Mouse (Mus musculus) brain, embryonic 14.5 days (tissue): Measurements from ENCODE around the gene Smug1. TPM values are rescaled to one million over a fixed set of nuclear protein-coding genes. Genes with fewer than 3 reads are reported as not detected.

ENCODE experiments used
- DNase-seq: peaks from one replicate; pipeline ENCODE4 v3.0.0-alpha.2; 2011; ENCODE audit warnings: low read depth
- CTCF ChIP-seq: fragments of 200-500 bp; IDR thresholded peaks from 2 replicates; pipeline ENCODE4 v1.5.1; 2012; ENCODE audit warnings: inconsistent platforms, mild to moderate bottlenecking, moderate library complexity, borderline replicate concordance; ENCODE audit not compliant: insufficient read depth, insufficient read length; ENCODE audit errors: extremely low read depth
- POLR2A ChIP-seq: fragments of 200-500 bp; IDR thresholded peaks from 2 replicates; pipeline ENCODE4 v1.6.1; 2012; ENCODE audit warnings: mild to moderate bottlenecking, inconsistent platforms, borderline replicate concordance; ENCODE audit not compliant: poor library complexity, insufficient read depth, insufficient read length, severe bottlenecking; ENCODE audit errors: extremely low read depth
- polyA plus RNA-seq: library from polyadenylated mRNA; depleted of rRNA; stranded (reverse); fragments of >200 nt; gene quantifications from 2 replicates; pipeline ENCODE4 v1.2.3, GENCODE M21; 2012

The Smug1 gene
- polyA plus RNA-seq, 1 experiment = 31.6 TPM

DNA sequence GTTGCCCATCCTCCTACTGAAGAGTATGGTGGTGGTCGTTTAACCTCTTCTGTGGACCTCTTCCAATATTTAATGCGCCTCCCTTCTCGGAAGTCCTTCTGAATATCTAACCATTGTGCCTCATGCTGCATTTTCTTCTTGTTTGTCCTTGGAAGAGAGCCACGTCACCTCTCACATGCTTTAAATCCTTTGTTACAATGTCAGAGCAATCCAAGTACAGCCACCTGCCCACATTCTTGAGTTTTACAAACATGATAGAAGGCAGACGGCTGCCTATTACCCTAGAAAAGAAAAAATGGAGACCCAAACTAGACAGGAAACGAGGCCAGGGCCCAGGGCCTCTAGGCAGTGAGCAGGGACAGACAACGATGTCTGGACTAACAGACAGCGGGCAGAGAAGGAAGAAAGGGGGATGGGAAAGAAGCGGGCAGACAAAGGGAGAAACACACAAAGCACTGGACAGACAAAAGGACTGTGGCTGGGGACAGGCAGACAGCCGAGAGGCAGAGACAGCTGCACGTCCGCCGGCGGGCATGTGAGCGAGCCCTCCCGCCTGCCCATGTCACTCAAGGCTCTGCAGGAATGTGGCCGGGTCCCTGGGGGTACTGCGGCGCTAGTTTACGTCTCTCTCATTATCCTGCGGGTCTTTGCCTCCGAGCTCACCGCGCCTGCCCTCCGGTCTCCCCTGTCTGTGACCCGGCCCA is 2.9 kb upstream of the Smug1 start:
- TF ChIP-seq CTCF (no peak), POLR2A (no peak)
- DNase-seq = no peak

DNA sequence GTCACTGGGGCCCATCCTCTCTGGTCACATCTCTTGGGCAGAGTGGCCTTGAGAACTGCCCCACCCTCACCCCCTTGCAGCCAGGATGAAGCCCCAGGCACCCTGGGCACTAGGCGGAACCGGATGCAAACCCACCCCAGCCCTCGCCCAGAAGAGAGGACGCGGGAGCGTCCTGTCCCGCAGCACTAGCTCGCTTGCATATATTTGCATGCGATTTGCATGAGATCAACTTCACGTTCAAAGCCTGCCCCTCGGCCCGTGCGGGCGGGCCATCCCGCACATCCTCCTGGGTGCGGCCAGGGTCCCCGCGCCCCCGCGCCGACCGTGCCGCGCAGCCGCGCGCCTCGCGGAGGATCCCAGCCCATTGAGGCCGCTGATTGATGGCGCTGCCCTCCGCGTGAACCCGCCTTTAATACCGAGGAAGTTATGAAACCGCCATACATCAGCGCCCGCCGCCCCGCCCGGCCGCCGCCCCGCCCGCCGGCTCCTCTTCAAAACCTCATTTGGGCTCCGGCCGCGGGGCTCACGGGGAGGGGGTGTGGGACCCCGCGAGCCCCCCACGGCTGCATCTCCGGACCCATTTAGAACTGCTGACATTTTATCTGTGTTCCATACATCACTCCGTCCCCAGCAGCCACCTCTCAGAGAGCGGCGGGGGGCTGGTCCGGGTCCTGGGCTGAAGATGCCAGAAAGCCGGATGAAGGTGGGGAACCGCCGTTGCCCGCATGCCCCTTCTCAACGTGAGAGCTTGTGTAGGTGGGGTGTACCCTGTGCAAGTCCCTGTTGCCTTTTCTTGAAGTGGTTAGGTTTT is 2.1 kb upstream of the Smug1 start:
- peak; percentile 60 for DNase-seq
- TF ChIP-seq POLR2A = no peak
- no peak for TF ChIP-seq CTCF

DNA sequence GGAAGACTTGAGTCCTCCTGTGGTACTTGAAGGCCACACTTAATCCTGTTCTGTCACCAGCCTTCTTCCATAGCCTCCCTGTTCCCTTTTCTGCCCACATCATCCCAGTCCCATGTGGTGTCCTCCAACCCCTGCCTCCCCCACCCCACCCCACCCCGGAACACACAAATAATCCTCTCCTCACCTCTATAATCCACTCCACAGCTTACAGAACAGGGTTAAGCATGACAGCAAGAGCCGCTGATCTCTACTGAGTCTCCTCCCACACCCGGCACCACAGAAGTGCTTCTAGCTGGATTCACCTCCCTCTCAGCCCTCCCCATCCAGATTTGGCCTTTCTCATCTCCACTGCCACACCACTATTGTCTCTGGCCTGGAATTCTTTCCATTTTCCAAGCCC is 894 bp upstream of the Smug1 start:
- DNase-seq = no peak
- TF ChIP-seq CTCF (no peak), POLR2A (no peak)

GRCm38 (mm10) chr15:103165924-103166323 is 968 bp downstream of the Smug1 start:
- DNase-seq = no peak
- TF ChIP-seq CTCF (no peak), POLR2A (no peak)

DNA sequence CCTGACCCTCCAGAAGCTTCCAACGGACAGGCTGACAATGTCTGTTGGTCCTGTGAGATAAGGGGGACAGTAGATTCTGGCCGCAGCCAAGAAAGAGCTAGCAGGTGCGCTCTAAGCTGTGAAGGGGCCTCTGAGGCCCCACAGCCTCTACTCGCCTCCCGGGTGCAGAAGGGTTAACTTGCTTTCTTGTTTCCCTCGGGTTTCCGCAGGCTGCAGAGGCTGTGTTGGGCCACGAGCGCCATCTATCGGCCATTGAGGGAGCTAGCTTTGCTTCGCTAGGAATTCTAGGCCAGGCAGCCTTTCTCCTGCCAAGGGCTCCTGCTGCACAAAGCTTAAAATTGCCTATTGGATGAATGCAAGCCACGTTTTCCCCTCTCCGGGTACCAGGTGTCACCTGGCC is 1.5 kb downstream of the Smug1 start:
- TF ChIP-seq POLR2A (no peak), CTCF (peak; percentile 98)
- peak; percentile 96 for DNase-seq

GRCm38 (mm10) chr15:103163182-103163919 is 3.5 kb downstream of the Smug1 start:
- TF ChIP-seq POLR2A (peak; percentile 59; the same call in 1 of the 2 replicates), CTCF (no peak)

GRCm38 (mm10) chr15:103157585-103157984 is 9.3 kb downstream of the Smug1 start:
- DNase-seq = no peak
- TF ChIP-seq CTCF = no peak
- TF ChIP-seq POLR2A = no peak

More at GRCm38 (mm10) chr15:103163182-103163919, 3.5 kb downstream of the Smug1 start:
- peak; percentile 99 for DNase-seq

GRCm38 (mm10) chr15:103156890-103157289 is 10.0 kb downstream of the Smug1 start:
- no peak for TF ChIP-seq POLR2A
- no peak for TF ChIP-seq CTCF

DNA sequence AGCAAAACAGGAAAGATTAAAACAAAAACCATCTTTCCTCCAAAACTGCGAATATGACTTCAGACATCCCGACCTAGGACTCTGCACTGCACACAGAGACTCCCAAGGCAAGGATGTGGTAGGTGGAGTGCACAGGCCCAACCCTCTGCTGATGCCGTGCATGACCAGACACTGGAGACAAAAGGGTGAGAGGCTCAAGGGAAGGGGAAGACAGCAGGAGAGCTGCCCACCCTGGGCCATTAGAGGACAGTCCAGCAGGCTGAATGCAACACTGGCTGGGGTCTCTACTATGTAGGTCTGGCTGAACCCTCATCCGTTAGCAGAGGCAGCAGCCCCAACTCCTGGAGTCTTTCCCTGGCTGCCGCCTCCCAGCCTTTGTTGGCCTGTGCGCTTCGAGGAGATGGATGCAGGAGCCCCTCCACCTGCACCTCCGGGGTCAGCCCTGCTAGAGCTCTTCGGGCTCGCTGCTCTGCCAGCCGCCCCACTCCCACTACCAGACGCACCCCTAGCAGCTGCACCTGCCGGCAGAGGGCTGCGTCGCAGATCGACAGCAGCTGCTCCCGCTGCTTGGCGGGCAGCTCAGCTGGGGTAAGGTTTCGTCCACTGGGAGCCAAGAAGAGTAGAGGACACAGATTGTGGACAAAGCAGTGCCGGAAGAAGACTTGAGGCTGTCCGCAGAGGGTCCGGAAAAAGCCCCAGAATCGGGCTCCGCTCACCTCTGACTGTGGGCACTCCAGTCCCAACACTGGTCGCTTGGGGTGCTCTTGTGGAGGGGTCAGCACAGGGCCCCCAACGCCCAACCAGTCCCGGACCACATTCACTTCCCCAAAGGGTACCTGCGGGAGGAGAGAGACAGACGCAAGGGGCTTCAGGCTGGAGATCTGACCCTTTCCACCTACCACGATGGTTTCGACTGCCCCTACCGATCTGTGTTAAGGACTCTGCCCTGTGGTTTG is 11.2 kb downstream of the Smug1 start:
- peak; percentile 64 for DNase-seq

More at GRCm38 (mm10) chr15:103156890-103157289, 10.0 kb downstream of the Smug1 start:
- DNase-seq = peak; percentile 9

GRCm38 (mm10) chr15:103152890-103153610 is 13.8 kb downstream of the Smug1 start:
- DNase-seq = no peak
- TF ChIP-seq CTCF (no peak), POLR2A (no peak)

More for the DNA sequence above, 11.2 kb downstream of the Smug1 start:
- no peak for TF ChIP-seq POLR2A
- TF ChIP-seq CTCF = no peak

- TF ChIP-seq CTCF (no peak), POLR2A (no peak)
- no peak for DNase-seq
Observed at GRCm38 (mm10) chr15:103152371-103152770, 14.5 kb downstream of the Smug1 start.

DNA sequence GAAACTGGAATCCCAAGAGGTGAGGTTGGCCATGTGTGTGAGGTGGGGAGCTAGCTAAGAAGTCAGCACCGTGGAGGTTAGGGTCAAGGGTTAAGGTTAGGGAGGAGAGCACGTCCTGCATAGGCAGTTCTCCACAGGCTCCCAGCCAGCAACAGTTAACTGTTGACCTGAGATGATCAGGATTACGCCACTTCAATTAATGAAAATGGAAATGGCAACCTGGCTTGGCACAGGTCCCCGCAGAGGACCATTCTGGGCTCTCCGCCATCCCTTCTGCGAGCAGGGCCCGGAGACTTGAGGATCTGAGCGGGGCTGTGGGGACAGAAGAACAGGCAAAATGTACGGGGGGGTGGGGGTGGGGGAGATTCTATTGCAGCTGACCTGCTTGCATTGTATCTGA is 19.1 kb downstream of the Smug1 start:
- TF ChIP-seq POLR2A (no peak), CTCF (no peak)
- peak; percentile 80 for DNase-seq

- TF ChIP-seq CTCF (no peak), POLR2A (no peak)
- DNase-seq = no peak
Observed at GRCm38 (mm10) chr15:103147422-103147690, 19.5 kb downstream of the Smug1 start.
